Mouse (Mus musculus): Measurements from ENCODE around the gene Hadha.

Hadha gene

GRCm38 (mm10) chr5:30154474-30155394 is at the start of gene Hadha, which contains the start of gene Hadhb:
Gene Hadha, minus strand, starts transcription at chr5:30155162.
Gene Hadhb, plus strand, starts transcription at chr5:30155248.
- DNase-seq = peak; percentile 95

GRCm38 (mm10) chr5:30204441-30204840 is 49.5 kb upstream of the Hadha start:
- no peak for DNase-seq

- no peak for DNase-seq
Observed at GRCm38 (mm10) chr5:30203216-30203885, 48.4 kb upstream of the Hadha start.

DNA sequence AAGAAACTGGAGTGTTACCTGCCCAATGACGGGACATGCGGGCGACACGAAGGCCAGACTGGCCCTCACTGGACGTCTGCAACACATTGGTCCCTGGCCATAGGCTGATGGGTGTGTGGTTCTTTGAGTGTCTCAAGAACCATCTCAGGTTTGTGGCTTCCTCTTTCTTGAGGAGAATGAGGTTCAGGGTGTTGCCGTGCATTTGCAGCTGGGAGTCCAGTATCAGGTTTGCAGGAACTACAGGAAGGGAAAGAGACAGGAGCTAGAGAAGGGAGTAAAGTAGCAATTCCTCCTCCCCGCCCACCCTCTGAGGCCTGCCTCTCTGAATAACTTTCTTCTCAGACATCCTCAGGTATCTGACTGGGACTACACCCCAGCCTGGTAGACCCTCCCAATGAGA is 47.3 kb upstream of the Hadha start:
- no peak for DNase-seq

- DNase-seq = peak; percentile 70
Observed at GRCm38 (mm10) chr5:30201521-30201920, 46.6 kb upstream of the Hadha start.

DNA sequence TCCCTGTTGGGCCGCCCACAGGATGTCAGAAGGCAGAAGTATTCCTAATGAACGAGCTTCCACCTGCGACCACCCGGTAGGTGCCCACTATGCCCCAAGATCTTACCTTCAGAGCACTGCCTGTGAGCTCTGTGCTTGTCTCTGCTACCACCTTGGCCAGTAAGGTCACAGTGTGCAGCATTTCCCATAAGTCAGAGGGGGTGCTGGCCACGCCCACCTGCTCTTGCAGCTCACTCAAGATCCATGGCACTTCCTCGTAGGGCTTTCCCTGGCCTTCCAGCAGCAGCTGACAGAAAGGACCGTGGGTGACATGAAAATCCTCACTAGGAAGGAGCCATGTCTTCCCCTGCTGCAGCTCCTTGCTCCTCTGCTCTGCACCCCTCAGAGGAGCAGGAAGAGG is 43.3 kb upstream of the Hadha start:
- no peak for DNase-seq

DNA sequence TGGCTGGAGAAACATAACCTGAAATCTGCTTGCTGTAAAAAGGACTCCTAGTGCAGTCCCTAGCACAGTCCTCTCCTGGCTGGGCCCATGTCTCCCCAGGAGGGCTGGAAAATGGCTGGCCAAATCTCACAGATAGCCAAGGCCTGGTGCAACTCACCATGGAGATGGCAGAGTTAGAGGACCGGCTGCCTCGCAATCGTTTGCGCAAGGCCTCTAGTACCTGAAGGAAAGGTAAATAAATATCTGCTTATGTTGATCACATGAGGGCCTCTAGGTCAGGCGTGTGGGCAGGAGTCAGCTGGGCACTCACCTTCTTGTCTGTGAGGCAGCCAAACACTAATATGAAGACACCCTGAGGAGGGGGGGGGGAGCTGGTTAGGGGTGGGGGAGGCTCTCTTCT is 40.4 kb upstream of the Hadha start:
- DNase-seq = no peak

DNA sequence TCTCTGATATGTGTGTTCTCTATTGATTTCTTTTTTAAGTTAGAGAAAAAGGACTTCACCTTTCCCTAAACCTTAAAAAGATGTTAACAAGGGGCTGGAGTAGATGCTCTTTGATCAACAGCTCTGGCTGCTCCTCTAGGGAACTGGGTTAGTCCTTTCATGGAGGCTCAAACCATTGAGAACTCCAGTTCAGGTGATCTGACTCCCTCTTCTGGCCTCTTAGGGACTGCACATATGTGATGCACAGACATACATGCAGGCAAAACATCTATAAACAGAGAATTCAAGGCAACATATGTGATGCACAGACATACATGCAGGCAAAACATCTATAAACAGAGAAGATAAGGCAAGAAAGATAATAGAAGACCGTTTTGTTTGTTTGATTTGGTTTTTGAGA is 37.5 kb upstream of the Hadha start:
- DNase-seq = peak; percentile 20

- no peak for DNase-seq
Observed at GRCm38 (mm10) chr5:30187687-30188485, 32.9 kb upstream of the Hadha start.

GRCm38 (mm10) chr5:30175811-30176210 is 20.8 kb upstream of the Hadha start:
- no peak for DNase-seq

DNA sequence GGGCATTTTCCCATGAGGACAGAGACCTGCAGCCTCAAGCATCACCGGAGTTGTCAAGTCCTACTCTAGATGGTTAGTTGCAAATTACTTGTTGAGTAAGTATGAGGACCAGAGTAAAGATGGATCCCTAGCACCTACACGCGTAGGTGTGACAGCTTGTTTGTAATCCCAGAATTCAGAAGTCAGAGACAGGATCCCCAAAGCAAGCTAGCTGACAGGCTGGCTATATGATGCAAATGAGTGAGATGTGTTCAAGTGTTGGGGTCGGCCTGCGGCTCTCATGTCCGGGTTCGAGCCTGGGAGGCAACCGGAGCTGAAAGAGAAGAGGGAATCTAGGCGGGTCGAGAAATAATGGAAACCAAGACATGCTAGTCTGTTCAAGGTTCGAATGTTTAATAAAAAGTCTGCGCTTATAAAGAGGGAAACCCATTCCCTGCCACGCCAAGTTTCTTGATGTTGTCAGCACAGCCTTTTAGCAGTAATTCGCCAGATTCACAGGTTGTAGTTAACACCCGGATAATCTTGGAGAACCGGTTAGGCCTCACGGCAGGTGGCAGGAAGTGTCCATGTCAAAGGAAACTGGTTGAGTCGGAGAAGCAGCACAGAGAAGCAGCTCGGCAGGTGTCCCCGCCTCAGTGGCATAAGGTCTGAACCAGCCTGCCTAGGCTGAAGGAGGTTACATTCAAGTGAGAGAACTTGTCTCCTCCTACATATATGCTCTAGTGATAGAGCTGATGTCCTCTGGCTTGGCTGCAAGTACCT is 18.1 kb upstream of the Hadha start:
- no peak for DNase-seq

DNA sequence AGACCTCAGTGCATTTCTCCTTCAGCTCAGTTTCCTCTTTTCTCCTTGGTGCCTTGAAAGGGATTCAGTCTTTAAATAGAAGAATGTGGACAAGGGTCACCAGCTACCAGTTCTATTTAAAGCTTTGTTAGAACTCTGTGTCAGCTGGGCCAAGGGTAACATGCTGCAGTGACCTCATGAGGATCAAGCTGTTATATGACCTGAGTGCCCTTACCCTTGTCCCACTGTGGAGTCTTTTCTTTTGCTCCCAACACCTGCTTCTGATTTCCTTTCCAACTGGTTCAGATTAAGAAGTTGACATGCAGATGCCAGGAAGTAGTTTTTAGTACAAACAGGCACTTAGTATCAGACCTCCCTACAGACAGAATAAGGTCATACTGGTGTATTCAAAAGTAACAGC is 17.2 kb upstream of the Hadha start:
- DNase-seq = no peak

- DNase-seq = no peak
Observed at GRCm38 (mm10) chr5:30170303-30170940, 15.5 kb upstream of the Hadha start.

DNA sequence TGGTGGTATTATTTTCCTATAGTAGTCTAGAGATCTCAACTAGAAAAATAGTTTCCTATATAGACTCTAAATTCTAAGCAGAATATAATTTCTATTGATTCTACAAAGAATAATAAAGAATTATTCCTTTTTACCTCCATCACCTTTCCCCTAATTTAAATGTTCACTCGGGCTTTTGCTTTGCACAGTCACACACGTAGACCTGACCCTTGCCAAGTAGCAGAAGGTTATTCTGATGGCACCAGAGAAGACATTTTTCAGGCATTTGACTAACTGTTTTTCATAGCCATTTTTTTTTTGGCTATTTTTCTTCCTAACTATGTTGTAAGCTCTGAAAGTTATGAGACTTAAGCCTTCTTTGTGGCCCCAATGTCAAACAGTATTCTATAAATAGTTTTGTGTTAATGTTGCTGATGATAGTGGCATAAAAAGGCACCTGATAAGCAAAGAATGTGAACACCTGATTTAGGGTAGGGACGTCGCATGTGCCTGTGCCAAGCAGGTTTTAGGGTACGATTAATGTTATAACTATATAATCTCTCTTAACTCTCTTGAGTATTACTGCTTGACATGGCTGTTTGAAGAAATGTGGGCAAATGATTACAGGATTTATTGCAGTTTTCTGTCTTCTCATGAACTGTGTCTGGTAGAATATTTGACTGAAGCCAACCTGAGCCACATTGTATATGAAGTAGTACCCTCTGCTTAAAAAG is 10.4 kb upstream of the Hadha start:
- no peak for DNase-seq

DNA sequence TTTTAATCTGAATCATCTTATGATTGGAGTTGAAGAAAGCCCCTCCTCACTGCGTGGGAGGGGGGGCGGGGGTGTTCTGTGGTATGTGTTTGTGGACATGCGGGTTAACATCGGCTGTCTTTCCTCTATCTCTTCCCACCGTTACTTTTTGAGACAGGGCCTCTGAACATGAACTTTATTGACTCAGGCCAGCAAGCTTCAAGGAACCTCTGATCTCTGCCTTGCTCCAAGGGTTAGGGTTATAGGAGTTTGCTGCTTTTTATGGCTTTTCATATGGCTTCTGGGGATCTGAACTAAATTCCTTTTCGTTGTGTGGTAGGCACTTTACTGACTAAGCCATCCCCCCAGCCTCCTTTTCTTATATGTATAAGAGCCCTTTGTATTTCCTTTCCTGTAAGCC is 7.4 kb upstream of the Hadha start:
- no peak for DNase-seq

GRCm38 (mm10) chr5:30161836-30162235 is 6.9 kb upstream of the Hadha start:
- no peak for DNase-seq

GRCm38 (mm10) chr5:30159601-30160000 is 4.6 kb upstream of the Hadha start:
- no peak for DNase-seq

DNA sequence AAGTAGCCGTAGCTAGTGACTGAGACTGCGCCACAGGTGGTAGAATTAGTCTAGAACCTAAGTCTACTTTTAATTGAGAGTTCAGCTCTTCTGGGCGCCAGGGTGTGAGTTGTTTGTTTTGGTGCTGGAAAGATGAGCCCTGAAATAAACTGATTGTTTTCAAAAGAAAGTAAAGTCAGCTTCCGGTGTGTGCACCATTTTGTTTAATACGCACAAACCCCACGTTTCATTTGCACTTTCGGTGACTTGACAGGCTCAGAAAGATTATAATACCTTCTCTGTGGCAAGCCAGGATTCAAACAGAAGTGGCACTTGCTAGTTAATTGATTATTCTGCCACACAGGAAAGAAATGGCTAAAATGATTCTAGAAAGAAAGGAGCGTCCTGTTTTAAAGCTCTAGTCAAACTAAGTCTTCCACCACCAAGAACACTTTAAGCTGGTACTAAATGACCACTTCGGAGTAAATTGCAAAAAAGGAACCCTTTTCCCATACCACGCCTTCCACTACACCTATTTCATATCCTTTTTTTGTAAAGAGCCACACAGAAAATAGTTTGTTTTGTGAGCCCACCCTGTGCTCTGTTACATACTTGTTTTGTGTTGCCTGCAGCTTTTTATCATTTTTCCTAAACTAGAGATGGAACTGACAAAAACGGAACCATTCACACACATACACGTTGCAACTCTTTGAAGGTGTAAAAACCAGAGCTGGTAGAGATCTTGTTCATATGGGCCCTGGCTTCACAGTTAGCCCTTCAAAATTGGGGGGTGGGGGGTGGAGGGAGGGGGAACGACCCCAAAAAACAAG is 1.1 kb upstream of the Hadha start:
- no peak for DNase-seq

DNA sequence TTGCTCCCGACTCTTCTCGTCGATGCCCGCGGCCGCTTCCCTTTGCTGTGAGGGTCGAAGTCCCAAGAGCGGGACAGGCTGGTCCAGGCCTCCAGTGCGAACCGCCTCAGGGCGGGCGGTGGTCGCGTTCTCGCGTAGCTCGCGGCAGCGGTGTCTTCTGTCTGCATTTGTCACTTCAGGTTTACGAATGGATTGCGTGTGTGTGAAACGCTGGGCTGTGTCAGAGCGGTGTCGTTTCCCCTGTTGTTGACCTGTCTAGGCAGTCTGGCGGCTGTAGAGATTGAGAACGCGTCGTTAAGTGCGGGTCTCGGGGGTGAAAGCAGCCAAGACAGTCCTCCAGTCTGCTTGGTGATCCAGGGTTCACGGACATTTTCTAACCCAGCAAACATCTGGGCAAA is 432 bp upstream of the Hadha start:
- DNase-seq = no peak

DNA sequence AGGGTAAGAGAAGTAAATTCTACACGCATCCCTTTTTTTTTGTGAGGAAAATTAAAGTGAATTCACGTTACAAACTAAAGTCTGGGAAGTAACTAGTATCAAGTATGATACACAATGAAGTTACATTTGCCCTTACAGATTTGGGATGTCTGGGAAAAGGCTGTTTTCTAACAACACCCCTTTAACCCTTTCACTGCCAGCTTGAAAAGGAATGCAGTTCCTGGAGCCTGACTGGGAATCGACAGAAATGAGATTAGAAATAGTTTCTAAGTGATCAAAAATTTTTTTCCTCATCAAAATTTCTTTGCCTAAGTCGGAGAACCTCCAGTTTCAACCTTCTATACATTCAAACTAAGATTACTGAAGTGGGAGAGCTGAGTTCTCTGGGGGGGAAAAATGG is 949 bp downstream of the Hadha start:
- peak; percentile 35 for DNase-seq

- no peak for DNase-seq
Observed at GRCm38 (mm10) chr5:30153222-30153621, 1.7 kb downstream of the Hadha start.

Data from retina, postnatal 1 day (tissue).